Mouse (Mus musculus): ENCODE data around the gene Pld4.

The Pld4 gene

GRCm38 (mm10) chr12:112760154-112760926 lies at the start of gene Pld4:
TSS of gene Pld4 (plus strand) at chr12:112760655.
- DNase-seq (ENCODE audit: low spot score): no peak

GRCm38 (mm10) chr12:112713984-112714383 lies 46.5 kb upstream of the Pld4 start:
- no peak for DNase-seq (ENCODE audit: low spot score)

- no peak for DNase-seq (ENCODE audit: low spot score)
These were observed 43.3 kb upstream of the Pld4 start for GRCm38 (mm10) chr12:112717140-112717539.

- no peak for DNase-seq (ENCODE audit: low spot score)
These were observed 41.5 kb upstream of the Pld4 start for GRCm38 (mm10) chr12:112718995-112719394.

- DNase-seq (ENCODE audit: low spot score): no peak
These were observed 40.2 kb upstream of the Pld4 start, which contains the start of gene Cep170b for GRCm38 (mm10) chr12:112720216-112720615. TSS of gene Cep170b (plus strand) at chr12:112720455.

GRCm38 (mm10) chr12:112720890-112721423 lies 39.5 kb upstream of the Pld4 start:
- no peak for DNase-seq (ENCODE audit: low spot score)

GRCm38 (mm10) chr12:112721424-112722239 lies 38.8 kb upstream of the Pld4 start:
- DNase-seq (ENCODE audit: low spot score): no peak

- DNase-seq (ENCODE audit: low spot score): peak; percentile 41
These were observed 38.0 kb upstream of the Pld4 start for GRCm38 (mm10) chr12:112722240-112723027.

- DNase-seq (ENCODE audit: low spot score): no peak
These were observed 37.5 kb upstream of the Pld4 start for GRCm38 (mm10) chr12:112723028-112723330.

GRCm38 (mm10) chr12:112723445-112723844 lies 37.0 kb upstream of the Pld4 start:
- DNase-seq (ENCODE audit: low spot score): no peak

GRCm38 (mm10) chr12:112724077-112724805 lies 36.2 kb upstream of the Pld4 start:
- peak; percentile 50 for DNase-seq (ENCODE audit: low spot score)

- no peak for DNase-seq (ENCODE audit: low spot score)
These were observed 32.7 kb upstream of the Pld4 start for GRCm38 (mm10) chr12:112727801-112728200.

GRCm38 (mm10) chr12:112730808-112731207 lies 29.6 kb upstream of the Pld4 start:
- DNase-seq (ENCODE audit: low spot score): no peak

GRCm38 (mm10) chr12:112732591-112732990 lies 27.9 kb upstream of the Pld4 start:
- no peak for DNase-seq (ENCODE audit: low spot score)

- no peak for DNase-seq (ENCODE audit: low spot score)
These were observed 26.2 kb upstream of the Pld4 start for GRCm38 (mm10) chr12:112734108-112734820.

- no peak for DNase-seq (ENCODE audit: low spot score)
These were observed 25.4 kb upstream of the Pld4 start for GRCm38 (mm10) chr12:112734881-112735655.

- no peak for DNase-seq (ENCODE audit: low spot score)
These were observed 24.4 kb upstream of the Pld4 start for GRCm38 (mm10) chr12:112735896-112736635.

GRCm38 (mm10) chr12:112736636-112736925 lies 23.9 kb upstream of the Pld4 start:
- DNase-seq (ENCODE audit: low spot score): no peak

GRCm38 (mm10) chr12:112737081-112737480 lies 23.4 kb upstream of the Pld4 start:
- no peak for DNase-seq (ENCODE audit: low spot score)

GRCm38 (mm10) chr12:112737761-112738160 lies 22.7 kb upstream of the Pld4 start:
- no peak for DNase-seq (ENCODE audit: low spot score)
